Mouse (Mus musculus) MEL (cell line): ENCODE measurements around the gene Serpini1. TPM values are rescaled to one million over a fixed set of nuclear protein-coding genes. Genes with fewer than 3 reads are reported as not detected.

ENCODE experiments used
- DNase-seq: peaks from one replicate; pipeline ENCODE4 v3.0.0; 2011; ENCODE audit warnings: low read depth, low spot score
- H3K27ac ChIP-seq: 2 replicates; pipeline ENCODE4 v1.5.1; 2012; ENCODE audit warnings: low read depth, mild to moderate bottlenecking, control low read depth, low read length, moderate library complexity; ENCODE audit not compliant: control insufficient read depth
- H3K27me3 ChIP-seq, 2 experiments: fragments of 150-350 bp in 1 of 2; sonication (generic) in 1 of 2; 2 replicates each; pipeline ENCODE4 v1.6.1; 2012; ENCODE audit warnings: low read length in 2 of 2, mild to moderate bottlenecking in 2 of 2, improper control_type of control experiment in 1 of 2, moderate library complexity in 1 of 2; ENCODE audit not compliant: insufficient read depth in 2 of 2, control insufficient read depth in 1 of 2
- H3K36me3 ChIP-seq, 2 experiments: 2 replicates each; pipeline ENCODE4 v1.6.1; 2012 to 2014; ENCODE audit warnings: low read length in 2 of 2, improper control_type of control experiment in 1 of 2, inconsistent platforms in 1 of 2, mild to moderate bottlenecking in 1 of 2; ENCODE audit not compliant: insufficient read depth in 2 of 2, control insufficient read depth in 1 of 2
- H3K4me1 ChIP-seq, 2 experiments: fragments of 150-350 bp in 1 of 2; sonication (generic) in 1 of 2; 2 replicates each; pipeline ENCODE4 v1.6.1; 2012; ENCODE audit warnings: low read length in 2 of 2, improper control_type of control experiment in 1 of 2, mild to moderate bottlenecking in 1 of 2; ENCODE audit not compliant: insufficient read depth in 2 of 2, control insufficient read depth in 1 of 2
- H3K4me3 ChIP-seq, 2 experiments: fragments of 150-350 bp in 1 of 2; sonication (generic) in 1 of 2; 2 replicates each; pipeline ENCODE4 v1.5.1; 2012; ENCODE audit warnings: low read depth in 2 of 2, low read length in 2 of 2, mild to moderate bottlenecking in 2 of 2, moderate library complexity in 2 of 2, control low read depth in 1 of 2, improper control_type of control experiment in 1 of 2; ENCODE audit not compliant: control insufficient read depth in 1 of 2, insufficient read depth in 1 of 2
- H3K79me2 ChIP-seq: 2 replicates; pipeline ENCODE4 v1.6.1; 2012; ENCODE audit warnings: mild to moderate bottlenecking, low read length, moderate library complexity; ENCODE audit not compliant: control insufficient read depth, poor library complexity, insufficient read depth
- H3K9ac ChIP-seq: 2 replicates; pipeline ENCODE4 v1.6.1; 2012; ENCODE audit warnings: low read depth, mild to moderate bottlenecking, control low read depth, low read length, moderate library complexity; ENCODE audit not compliant: control insufficient read depth, poor library complexity, severe bottlenecking
- H3K9me3 ChIP-seq: fragments of 150-350 bp; sonication (generic); replicated peaks from 2 replicates; pipeline ENCODE4 v1.6.1; 2012; ENCODE audit warnings: mild to moderate bottlenecking, low read length, improper control_type of control experiment, moderate library complexity; ENCODE audit not compliant: insufficient read depth
- BHLHE40 ChIP-seq: IDR thresholded peaks from 2 replicates; pipeline ENCODE4 v1.6.1; 2012; ENCODE audit warnings: low read depth, mild to moderate bottlenecking, inconsistent platforms, low read length, improper control_type of control experiment, borderline replicate concordance
- E2F4 ChIP-seq: IDR thresholded peaks from 2 replicates; pipeline ENCODE4 v1.6.1; 2011; ENCODE audit warnings: low read depth, low read length, improper control_type of control experiment, borderline replicate concordance
- ELF1 ChIP-seq: IDR thresholded peaks from 2 replicates; pipeline ENCODE4 v1.6.1; 2014; ENCODE audit warnings: low read depth, mild to moderate bottlenecking, inconsistent platforms, low read length, improper control_type of control experiment, moderate library complexity
- GABPA ChIP-seq: IDR thresholded peaks from 2 replicates; pipeline ENCODE4 v1.6.1; 2012; ENCODE audit warnings: low read depth, mild to moderate bottlenecking, inconsistent platforms, low read length, improper control_type of control experiment, moderate library complexity
- JUND ChIP-seq: IDR thresholded peaks from 2 replicates; pipeline ENCODE4 v1.6.1; 2011; ENCODE audit warnings: low read depth, mild to moderate bottlenecking, improper control_type of control experiment, low read length
- MAFK ChIP-seq: IDR thresholded peaks from 2 replicates; pipeline ENCODE4 v1.6.1; 2011; ENCODE audit warnings: low read depth, mild to moderate bottlenecking, low read length, improper control_type of control experiment, borderline replicate concordance
- MAX ChIP-seq: IDR thresholded peaks from 2 replicates; pipeline ENCODE4 v1.6.1; 2011; ENCODE audit warnings: low read length, improper control_type of control experiment
- MAZ ChIP-seq: IDR thresholded peaks from 2 replicates; pipeline ENCODE4 v1.6.1; 2012; ENCODE audit warnings: low read depth, mild to moderate bottlenecking, inconsistent platforms, low read length, improper control_type of control experiment
- MEF2A ChIP-seq: IDR thresholded peaks from 2 replicates; pipeline ENCODE4 v1.6.1; 2014; ENCODE audit warnings: low read depth, mild to moderate bottlenecking, inconsistent platforms, low read length, improper control_type of control experiment; ENCODE audit not compliant: poor library complexity, insufficient replicate concordance, severe bottlenecking; ENCODE audit errors: extremely low read depth
- MYC ChIP-seq: IDR thresholded peaks from 2 replicates; pipeline ENCODE4 v1.6.1; 2011; ENCODE audit warnings: low read depth, mild to moderate bottlenecking, low read length, improper control_type of control experiment, moderate library complexity
- NRF1 ChIP-seq: IDR thresholded peaks from 2 replicates; pipeline ENCODE4 v1.6.1; 2014; ENCODE audit warnings: low read depth, mild to moderate bottlenecking, inconsistent platforms, low read length, improper control_type of control experiment, moderate library complexity; ENCODE audit not compliant: poor library complexity, insufficient read depth, severe bottlenecking
- POLR2AphosphoS2 ChIP-seq: IDR thresholded peaks from 2 replicates; pipeline ENCODE4 v1.6.1; 2011; ENCODE audit warnings: low read length, improper control_type of control experiment
- POLR2AphosphoS5 ChIP-seq: IDR thresholded peaks from 2 replicates; pipeline ENCODE4 v1.6.1; 2012; ENCODE audit warnings: low read depth, borderline replicate concordance, mild to moderate bottlenecking, inconsistent platforms, low read length, moderate library complexity, mixed read lengths
- SIN3A ChIP-seq: IDR thresholded peaks from 2 replicates; pipeline ENCODE4 v1.6.1; 2012; ENCODE audit warnings: low read length, improper control_type of control experiment, inconsistent platforms
- TAL1 ChIP-seq: IDR thresholded peaks from 2 replicates; pipeline ENCODE4 v1.6.1; 2012; ENCODE audit warnings: mild to moderate bottlenecking, inconsistent platforms, low read length, moderate library complexity, mixed read lengths
- TBP ChIP-seq: IDR thresholded peaks from 2 replicates; pipeline ENCODE4 v1.8.0; 2011; ENCODE audit warnings: low read depth, low read length, improper control_type of control experiment
- TCF12 ChIP-seq: IDR thresholded peaks from 2 replicates; pipeline ENCODE4 v1.6.1; 2014; ENCODE audit warnings: low read depth, mild to moderate bottlenecking, inconsistent platforms, low read length, improper control_type of control experiment, moderate library complexity
- UBTF ChIP-seq: IDR thresholded peaks from 2 replicates; pipeline ENCODE4 v1.6.1; 2012; ENCODE audit warnings: low read depth, mild to moderate bottlenecking, inconsistent platforms, low read length, improper control_type of control experiment, moderate library complexity, borderline replicate concordance; ENCODE audit not compliant: insufficient read depth
- USF1 ChIP-seq: IDR thresholded peaks from 2 replicates; pipeline ENCODE4 v1.6.1; 2014; ENCODE audit warnings: low read depth, mild to moderate bottlenecking, inconsistent platforms, low read length, improper control_type of control experiment, moderate library complexity
- USF2 ChIP-seq, 2 experiments: IDR thresholded peaks; 2 replicates each; pipeline ENCODE4 v1.6.1; 2011 to 2012; ENCODE audit warnings: improper control_type of control experiment in 2 of 2, low read length in 2 of 2, borderline replicate concordance in 1 of 2, inconsistent platforms in 1 of 2, low read depth in 1 of 2, mild to moderate bottlenecking in 1 of 2; ENCODE audit not compliant: insufficient read depth in 1 of 2
- ZC3H11A ChIP-seq: IDR thresholded peaks from 2 replicates; pipeline ENCODE4 v1.6.1; 2012; ENCODE audit warnings: low read depth, mild to moderate bottlenecking, inconsistent platforms, low read length, improper control_type of control experiment
- ZKSCAN1 ChIP-seq: IDR thresholded peaks from 2 replicates; pipeline ENCODE4 v1.6.1; 2012; ENCODE audit warnings: low read depth, mild to moderate bottlenecking, inconsistent platforms, low read length, improper control_type of control experiment, moderate library complexity
- ZMIZ1 ChIP-seq: IDR thresholded peaks from 2 replicates; pipeline ENCODE4 v1.6.1; 2012; ENCODE audit warnings: low read depth, mild to moderate bottlenecking, inconsistent platforms, low read length, improper control_type of control experiment, moderate library complexity
- ZNF384 ChIP-seq: IDR thresholded peaks from 2 replicates; pipeline ENCODE4 v1.6.1; 2012; ENCODE audit warnings: low read depth, mild to moderate bottlenecking, inconsistent platforms, low read length, improper control_type of control experiment
- polyA plus RNA-seq, 2 experiments: library from polyadenylated mRNA; stranded (reverse) in 1 of 2; unstranded in 1 of 2; fragments of >175 nt in 1 of 2; fragments of >200 nt in 1 of 2; gene quantifications; 2 replicates each; pipeline versions ENCODE4 v1.2.1 to v1.2.4; 2012; ENCODE audit warnings: low replicate concordance in 2 of 2, low read depth in 1 of 2; ENCODE audit not compliant: insufficient read length in 2 of 2, insufficient read depth in 1 of 2, missing spikeins in 1 of 2
- total RNA-seq: library from RNA; depleted of rRNA; stranded (reverse); fragments of 300-350 nt; gene quantifications from 2 replicates; pipeline ENCODE4 v1.2.3, GENCODE M21; 2012

Gene Serpini1
- total and polyA plus RNA-seq, 3 experiments = 0.08 to 0.13 TPM; not detected in 1

- Histone ChIP-seq H3K4me3 (no peak overlapping the region), H3K9ac (no peak overlapping the region), H3K4me1 (no peaks in the 10 kb centered on the region), H3K27ac (no peak overlapping the region)
- no peak for DNase-seq
- TF ChIP-seq BHLHE40 = no peak
- TF ChIP-seq SIN3A = no peak
- no peak for TF ChIP-seq ZKSCAN1
- TF ChIP-seq MEF2A = no peak
- no peak for TF ChIP-seq GABPA
- TF ChIP-seq ZC3H11A = no peak
- no peak for TF ChIP-seq MAFK
- TF ChIP-seq TCF12 = no peak
- TF ChIP-seq JUND = no peak
- no peak for TF ChIP-seq USF2 (IDR thresholded peaks at IDR 0.05; ENCODE audit: borderline replicate concordance in 1 of 2, insufficient read depth in 1 of 2, low read depth in 1 of 2, low read length in 2 of 2)
- no peak for TF ChIP-seq MAZ
- no peak for TF ChIP-seq ZNF384
- no peak for TF ChIP-seq NRF1
- TF ChIP-seq E2F4 = no peak
- TF ChIP-seq TBP = no peak
- TF ChIP-seq USF1 = no peak
- TF ChIP-seq POLR2AphosphoS2 = no peak
- TF ChIP-seq ZMIZ1 = no peak
- no peak for TF ChIP-seq MYC
- TF ChIP-seq, all 39 proteins: peak for 0
- no peaks in the 10 kb centered on the region for H3K9me3 ChIP-seq
- H3K79me2 ChIP-seq = no peaks in the 10 kb centered on the region
- H3K36me3 ChIP-seq = no peaks in the 10 kb centered on the region
- no peaks in the 10 kb centered on the region for H3K27me3 ChIP-seq
Measured at GRCm38 (mm10) chr3:75639546-75639945, 82.2 kb downstream of the Serpini1 start.

- H3K4me1 ChIP-seq = no peaks in the 10 kb centered on the region
- no peak overlapping the region for H3K9ac ChIP-seq
- H3K27me3 ChIP-seq = no peaks in the 10 kb centered on the region; a peak in 1 of 4 replicates
- no peaks in the 10 kb centered on the region for H3K9me3 ChIP-seq
- no peaks in the 10 kb centered on the region for H3K36me3 ChIP-seq
- no peak for DNase-seq
- no peak overlapping the region for H3K4me3 ChIP-seq
- no peaks in the 10 kb centered on the region for H3K79me2 ChIP-seq
- no peak overlapping the region for H3K27ac ChIP-seq
- TF ChIP-seq TAL1 (no peak), POLR2AphosphoS5 (no peak), MAFK (no peak), UBTF (no peak), MAX (no peak), E2F4 (no peak), ELF1 (no peak), JUND (no peak), GABPA (no peak)
Measured at GRCm38 (mm10) chr3:75647542-75647941, 90.2 kb downstream of the Serpini1 start.
